Mouse (Mus musculus) megakaryocyte, embryonic 14.5 days (primary cell): ENCODE results near the gene Zfp444. TPM values are rescaled to one million over a fixed set of nuclear protein-coding genes. Genes with fewer than 3 reads are reported as not detected.
"Not testable (repeated sequence)": the region's sequence is repeated elsewhere in the genome, so short reads cannot be mapped to it uniquely, and the experiment has no call there.

Experiments
- H3K27me3 ChIP-seq: replicated peaks from 2 replicates; pipeline ENCODE3; 2012; ENCODE audit warnings: inconsistent platforms
- H3K36me3 ChIP-seq: replicated peaks from 2 replicates; pipeline ENCODE3; 2012; ENCODE audit warnings: low read length, inconsistent platforms, mixed read lengths
- H3K4me1 ChIP-seq: 2 replicates; pipeline ENCODE4 v1.6.1; 2012; ENCODE audit warnings: inconsistent platforms
- H3K4me3 ChIP-seq: replicated peaks from 2 replicates; pipeline ENCODE3; 2012; ENCODE audit warnings: moderate library complexity, mild to moderate bottlenecking, inconsistent platforms
- H3K9me3 ChIP-seq: 2 replicates; pipeline ENCODE4 v1.6.1; 2012; ENCODE audit warnings: inconsistent platforms
- FLI1 ChIP-seq: IDR thresholded peaks from 2 replicates; pipeline ENCODE4 v1.6.1; 2012; ENCODE audit warnings: low read length, inconsistent platforms, mixed read lengths
- GATA1 ChIP-seq: IDR thresholded peaks from 3 replicates; pipeline ENCODE4 v1.6.1; 2012; ENCODE audit warnings: mixed read lengths, low read length, inconsistent platforms, borderline replicate concordance
- polyA plus RNA-seq: library from polyadenylated mRNA; stranded (reverse); fragments of >175 nt; gene quantifications from 2 replicates; pipeline ENCODE4 v1.2.3, GENCODE M21; 2012; ENCODE audit warnings: low replicate concordance; ENCODE audit not compliant: insufficient read depth

Zfp444 gene
- polyA plus RNA-seq, 1 experiment: 42.1 TPM

GRCm38 (mm10) chr7:6172674-6173244 is 733 bp downstream of the Zfp444 start:
- H3K4me1 ChIP-seq: peaks cover 52% of the 10 kb centered on the region
- H3K27me3 ChIP-seq: no peaks in the 10 kb centered on the region
- H3K9me3 ChIP-seq: no peaks in the 10 kb centered on the region
- peak overlapping the region; percentile 96 for H3K4me3 ChIP-seq
- peaks cover 11% of the 10 kb centered on the region for H3K36me3 ChIP-seq
- TF ChIP-seq GATA1: no peak
- TF ChIP-seq FLI1: no peak

DNA sequence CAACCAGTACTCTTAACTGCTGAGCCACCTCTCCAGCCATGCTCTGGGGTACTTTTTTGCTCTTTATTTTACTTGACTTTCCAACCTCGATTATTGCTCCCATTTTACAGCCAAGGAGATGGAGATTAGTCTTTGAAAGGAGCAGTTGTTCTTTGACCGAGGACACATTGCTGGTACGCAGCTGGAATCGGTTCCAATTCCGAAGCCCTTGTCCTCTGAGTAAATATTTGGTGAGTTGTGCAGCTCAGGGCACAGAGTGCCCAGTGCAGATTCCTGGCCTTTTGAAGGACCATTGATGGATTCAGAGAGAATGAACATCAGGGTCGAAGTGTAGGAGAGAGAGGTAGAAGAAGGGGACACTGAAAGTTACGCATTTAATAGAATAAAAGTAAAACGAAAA is 1.8 kb downstream of the Zfp444 start:
- peaks cover 20% of the 10 kb centered on the region for H3K36me3 ChIP-seq
- no peak overlapping the region for H3K4me3 ChIP-seq
- no peaks in the 10 kb centered on the region for H3K9me3 ChIP-seq
- H3K27me3 ChIP-seq: no peaks in the 10 kb centered on the region
- H3K4me1 ChIP-seq: peaks cover 52% of the 10 kb centered on the region
- TF ChIP-seq FLI1 (no peak), GATA1 (no peak)

DNA sequence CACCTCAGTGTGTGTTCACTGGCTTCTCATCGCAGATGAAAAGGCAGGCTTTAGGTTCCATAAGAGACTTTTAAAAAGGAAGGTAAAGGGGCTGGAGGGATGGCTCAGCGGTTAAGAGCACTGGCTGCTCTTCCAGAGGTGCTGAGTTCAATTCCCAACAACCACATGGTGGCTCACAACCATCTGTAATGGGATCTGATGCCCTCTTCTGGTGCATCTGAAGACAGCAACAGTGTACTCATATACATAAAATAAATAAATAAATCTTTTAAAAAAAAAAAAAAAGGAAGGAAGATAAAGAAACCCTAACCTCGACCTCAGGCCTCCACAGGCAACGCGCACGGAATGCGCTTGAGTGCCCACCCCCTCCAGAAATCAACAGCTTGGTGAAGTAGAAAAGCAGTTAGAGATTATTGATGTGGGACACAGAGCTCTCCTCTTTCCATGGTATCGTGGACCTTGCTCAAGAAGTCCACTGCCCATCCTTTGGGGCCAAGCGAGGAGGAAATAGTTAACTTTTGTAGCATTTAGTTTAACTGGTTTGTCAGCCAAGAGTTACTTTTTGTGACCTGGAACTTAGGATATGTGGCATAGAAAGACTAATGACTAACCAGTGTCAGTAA is 2.5 kb downstream of the Zfp444 start:
- H3K4me3 ChIP-seq, H3K9me3 ChIP-seq: not testable (repeated sequence)
- H3K4me1 ChIP-seq: peaks cover 52% of the 10 kb centered on the region

DNA sequence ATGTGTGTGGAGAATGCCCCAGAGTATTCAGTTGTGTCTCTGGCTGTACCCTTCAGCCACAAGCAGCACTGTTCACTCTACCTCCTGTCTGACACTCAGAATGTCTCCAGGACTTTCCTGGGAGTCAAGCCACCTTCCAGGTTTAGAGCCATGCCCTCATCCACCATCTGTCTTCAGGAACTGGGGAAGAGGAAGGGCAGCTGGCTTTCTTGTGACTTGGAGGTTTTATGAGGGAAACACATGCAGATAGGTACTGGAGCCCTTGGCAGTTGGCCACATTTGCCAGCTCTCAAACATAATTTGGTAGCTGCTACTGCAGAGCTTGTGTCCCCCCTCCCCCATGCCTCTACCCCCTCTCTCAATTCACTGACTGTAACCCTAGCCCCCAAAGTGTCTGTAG is 7.0 kb downstream of the Zfp444 start:
- Histone ChIP-seq H3K27me3 (no peaks in the 10 kb centered on the region), H3K36me3 (peaks cover 53% of the 10 kb centered on the region), H3K4me1 (peaks cover 27% of the 10 kb centered on the region), H3K4me3 (no peak overlapping the region), H3K9me3 (no peaks in the 10 kb centered on the region)
- no peak for TF ChIP-seq GATA1
- TF ChIP-seq FLI1: no peak

More for the DNA sequence above, 2.5 kb downstream of the Zfp444 start:
- peaks cover 23% of the 10 kb centered on the region for H3K36me3 ChIP-seq
- H3K27me3 ChIP-seq: not testable (repeated sequence)

DNA sequence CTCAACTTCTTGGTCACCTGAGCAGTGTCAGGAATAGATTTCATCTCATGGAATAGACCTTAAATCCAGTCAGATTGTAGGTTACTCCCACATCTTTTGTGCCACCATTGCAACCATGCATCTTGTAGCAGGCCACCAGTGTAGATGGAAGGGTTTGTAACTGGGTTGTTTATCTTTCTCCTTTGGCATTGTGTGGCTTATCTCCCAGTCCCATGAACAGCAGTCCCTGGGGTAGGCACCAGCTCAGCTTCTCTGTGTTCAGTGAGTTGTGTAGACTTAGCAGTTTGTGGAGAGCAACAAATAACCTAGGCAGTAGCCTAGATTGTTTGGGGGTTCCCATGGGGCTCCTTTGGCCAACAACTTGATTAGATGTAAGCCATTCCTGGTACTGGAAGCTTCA is 10.9 kb downstream of the Zfp444 start:
- H3K27me3 ChIP-seq: no peaks in the 10 kb centered on the region
- H3K36me3 ChIP-seq: peaks cover 75% of the 10 kb centered on the region
- H3K4me3 ChIP-seq: no peak overlapping the region
- H3K9me3 ChIP-seq: no peaks in the 10 kb centered on the region
- peaks cover 13% of the 10 kb centered on the region for H3K4me1 ChIP-seq
- TF ChIP-seq GATA1 (no peak), FLI1 (no peak)

DNA sequence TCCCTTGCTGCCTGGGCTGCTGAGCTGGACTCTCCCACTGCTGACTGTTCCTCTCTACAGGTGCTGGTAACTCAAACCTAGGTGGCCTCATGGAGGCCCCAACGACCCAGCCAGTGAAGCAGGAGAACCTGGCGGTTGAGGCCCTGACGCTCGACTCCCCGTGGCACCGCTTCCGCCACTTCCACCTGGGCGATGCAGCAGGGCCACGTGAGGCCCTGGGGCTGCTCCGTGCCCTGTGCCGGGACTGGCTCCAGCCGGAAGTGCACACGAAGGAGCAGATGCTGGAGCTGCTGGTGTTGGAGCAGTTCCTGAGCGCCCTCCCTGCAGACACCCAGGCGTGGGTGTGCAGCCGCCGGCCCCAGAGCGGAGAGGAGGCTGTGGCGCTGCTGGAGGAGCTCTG is 11.8 kb downstream of the Zfp444 start:
- no peak for TF ChIP-seq FLI1
- no peak for TF ChIP-seq GATA1
- no peaks in the 10 kb centered on the region for H3K9me3 ChIP-seq
- no peak overlapping the region for H3K4me3 ChIP-seq
- H3K4me1 ChIP-seq: peaks cover 13% of the 10 kb centered on the region
- peaks cover 78% of the 10 kb centered on the region for H3K36me3 ChIP-seq
- no peaks in the 10 kb centered on the region for H3K27me3 ChIP-seq

- H3K4me3 ChIP-seq: no peak overlapping the region
- H3K36me3 ChIP-seq: peaks cover 81% of the 10 kb centered on the region
- no peaks in the 10 kb centered on the region for H3K27me3 ChIP-seq
- TF ChIP-seq FLI1 (no peak), GATA1 (no peak)
- no peaks in the 10 kb centered on the region for H3K9me3 ChIP-seq
- H3K4me1 ChIP-seq: peaks cover 13% of the 10 kb centered on the region
Measured at GRCm38 (mm10) chr7:6184521-6184920, 12.5 kb downstream of the Zfp444 start.

GRCm38 (mm10) chr7:6185391-6185790 is 13.4 kb downstream of the Zfp444 start:
- TF ChIP-seq FLI1 (no peak), GATA1 (no peak)

DNA sequence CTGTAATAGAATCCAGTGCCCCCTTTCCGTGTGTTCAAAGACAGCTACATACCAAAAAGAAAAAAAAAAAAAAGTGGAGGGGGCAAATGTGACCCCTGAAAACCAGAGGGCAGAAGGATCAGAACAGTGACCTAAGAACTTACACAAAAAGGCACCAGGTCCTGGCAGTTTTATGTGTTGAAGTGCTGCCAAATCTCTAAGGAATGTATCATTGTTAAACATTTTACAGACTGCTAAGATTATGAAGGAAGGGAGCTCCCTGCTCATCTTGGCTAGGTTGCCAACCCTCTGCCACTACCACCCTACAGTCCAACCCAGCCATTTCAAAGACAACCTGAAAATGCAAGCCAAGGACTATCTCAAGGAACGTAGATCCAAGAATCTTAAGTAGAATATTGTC is 14.2 kb downstream of the Zfp444 start:
- TF ChIP-seq FLI1 (no peak), GATA1 (no peak)
- no peaks in the 10 kb centered on the region for H3K9me3 ChIP-seq
- peaks cover 7% of the 10 kb centered on the region for H3K4me1 ChIP-seq
- no peaks in the 10 kb centered on the region for H3K27me3 ChIP-seq
- peaks cover 81% of the 10 kb centered on the region for H3K36me3 ChIP-seq
- H3K4me3 ChIP-seq: no peak overlapping the region

More at GRCm38 (mm10) chr7:6185391-6185790, 13.4 kb downstream of the Zfp444 start:
- no peaks in the 10 kb centered on the region for H3K9me3 ChIP-seq
- H3K27me3 ChIP-seq: no peaks in the 10 kb centered on the region
- no peak overlapping the region for H3K4me3 ChIP-seq
- H3K4me1 ChIP-seq: peaks cover 13% of the 10 kb centered on the region
- H3K36me3 ChIP-seq: peaks cover 85% of the 10 kb centered on the region

DNA sequence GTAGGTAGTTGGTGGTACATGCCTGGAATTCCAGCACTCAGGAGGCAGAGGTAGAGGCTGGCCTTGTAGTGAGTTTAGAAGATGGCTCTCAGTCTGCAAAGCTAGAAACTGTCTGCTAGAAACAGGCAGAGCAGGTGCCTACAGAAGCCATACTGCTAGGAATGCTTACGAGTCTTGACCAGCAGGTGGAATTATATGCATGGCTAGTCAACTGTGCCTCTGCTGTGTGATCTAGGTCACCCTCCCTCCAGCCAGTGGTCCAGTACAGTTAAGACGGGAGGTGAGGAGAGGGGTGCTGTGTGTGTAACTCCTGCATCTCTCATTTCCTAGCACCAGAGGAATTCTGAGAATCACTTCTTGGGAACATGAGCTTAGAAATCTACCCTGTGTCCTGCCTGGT is 14.7 kb downstream of the Zfp444 start:
- TF ChIP-seq FLI1 (no peak), GATA1 (no peak)
- peaks cover 78% of the 10 kb centered on the region for H3K36me3 ChIP-seq
- no peak overlapping the region for H3K4me3 ChIP-seq
- no peaks in the 10 kb centered on the region for H3K9me3 ChIP-seq
- H3K4me1 ChIP-seq: peaks cover 6% of the 10 kb centered on the region
- H3K27me3 ChIP-seq: no peaks in the 10 kb centered on the region
